Mouse (Mus musculus) heart, embryonic 12.5 days (tissue): Measurements from ENCODE around the gene Smurf2. TPM values are rescaled to one million over a fixed set of nuclear protein-coding genes. Genes with fewer than 3 reads are reported as not detected.

Source experiments
- ATAC-seq: fragments of 200-750 bp; cut with Nextera tagmentation; 2 replicates; pipeline ENCODE4 v1.8.0; 2017; ENCODE audit warnings: moderate TSS enrichment, moderate library complexity; ENCODE audit not compliant: insufficient number of reproducible peaks, low FRiP score
- H3K27ac ChIP-seq: fragments of 300-500 bp; sonication (generic); 2 replicates; pipeline ENCODE4 v1.5.1; 2016; ENCODE audit warnings: mild to moderate bottlenecking, moderate library complexity; ENCODE audit not compliant: poor library complexity, severe bottlenecking
- H3K27me3 ChIP-seq: fragments of 300-500 bp; sonication (generic); replicated peaks from 2 replicates; pipeline ENCODE4 v1.6.1; 2016; ENCODE audit warnings: mild to moderate bottlenecking, moderate library complexity
- H3K36me3 ChIP-seq: fragments of 300-500 bp; sonication (generic); 2 replicates; pipeline ENCODE4 v1.6.1; 2016; ENCODE audit warnings: mild to moderate bottlenecking, moderate library complexity
- H3K4me1 ChIP-seq: fragments of 300-500 bp; sonication (generic); replicated peaks from 2 replicates; pipeline ENCODE4 v1.6.1; 2016; ENCODE audit warnings: mild to moderate bottlenecking
- H3K4me2 ChIP-seq: fragments of 300-500 bp; sonication (generic); 2 replicates; pipeline ENCODE4 v1.6.1; 2016; ENCODE audit warnings: mild to moderate bottlenecking, moderate library complexity
- H3K4me3 ChIP-seq: fragments of 300-500 bp; sonication (generic); 2 replicates; pipeline ENCODE4 v1.5.1; 2016; ENCODE audit warnings: mild to moderate bottlenecking
- H3K9ac ChIP-seq: fragments of 300-500 bp; sonication (generic); 2 replicates; pipeline ENCODE4 v1.6.1; 2016; ENCODE audit warnings: mild to moderate bottlenecking, moderate library complexity
- H3K9me3 ChIP-seq: fragments of 300-500 bp; sonication (generic); replicated peaks from 2 replicates; pipeline ENCODE4 v1.6.1; 2016; ENCODE audit warnings: mild to moderate bottlenecking, moderate library complexity
- WGBS: fragments of 180-500 bp; shearing (Covaris S2); methylation state at CpG from one replicate; pipeline ENCODE4 v1.1.7; 2016; 5-methylcytosine and 5-hydroxymethylcytosine counted together
- microRNA-seq: library from miRNA; unstranded; fragments of <30 nt; microRNA quantifications from one replicate; pipeline ENCODE4, GENCODE M21; 2017
- polyA plus RNA-seq: library from polyadenylated mRNA; unstranded; fragments of >200 nt; fragmentation: Nextera tagmentation; extraction: Ambion mirVana; gene quantifications from 2 replicates; pipeline ENCODE4 v1.2.1, GENCODE M21; 2016

Smurf2 gene
- polyA plus RNA-seq, 1 experiment from 2014 or later, result 12.0 TPM

GRCm38 (mm10) chr11:106773061-106773460 is 147.5 kb downstream of the Smurf2 start:
- H3K9ac ChIP-seq, result no peak overlapping the region
- no peaks in the 10 kb centered on the region for H3K9me3 ChIP-seq
- peaks cover 6% of the 10 kb centered on the region; the same call in 1 of the 2 replicates for H3K4me1 ChIP-seq
- no peak overlapping the region for H3K4me2 ChIP-seq
- no peaks in the 10 kb centered on the region for H3K27me3 ChIP-seq
- no peak for ATAC-seq
- H3K4me3 ChIP-seq, result no peak overlapping the region
- 91% methylated on average over 9 of the region's 9 CpGs for WGBS
- H3K36me3 ChIP-seq, result peaks cover 81% of the 10 kb centered on the region
- H3K27ac ChIP-seq, result no peak overlapping the region

GRCm38 (mm10) chr11:106770195-106770974 is 150.1 kb downstream of the Smurf2 start:
- ATAC-seq, result no peak
- H3K4me2 ChIP-seq, result no peak overlapping the region
- no peak overlapping the region for H3K27ac ChIP-seq
- no peak overlapping the region for H3K4me3 ChIP-seq
- no peaks in the 10 kb centered on the region for H3K4me1 ChIP-seq
- WGBS, result 94% methylated on average over 9 of the region's 9 CpGs
- peaks cover 6% of the 10 kb centered on the region for H3K9me3 ChIP-seq
- no peak overlapping the region for H3K9ac ChIP-seq
- peaks cover 91% of the 10 kb centered on the region for H3K36me3 ChIP-seq
- H3K27me3 ChIP-seq, result no peaks in the 10 kb centered on the region

Small RNA genes lying within 50 kb of the gene (microRNA-seq; reads per million reads assigned to microRNA genes)
- gene Gm25994 (not detected), gene Gm27322 (0.71 reads per million), gene Mir3064 (12.3 reads per million, percentile 27 among the genes with 10 or more reads in this experiment)

Other genes starting within 250 kb of the Smurf2 start
- 67.9 and 73.1 TPM in 2 replicates for gene Pecam1, start 170.1 kb downstream of the Smurf2 start, polyA plus RNA-seq
- gene Milr1, start 169.5 kb downstream of the Smurf2 start, polyA plus RNA-seq, result 0.57 and 0.95 TPM in 2 replicates
- gene Polg2, start 141.2 kb downstream of the Smurf2 start, polyA plus RNA-seq, result 6.9 and 7.6 TPM in 2 replicates
- 243 and 248 TPM in 2 replicates for gene Ddx5, start 131.5 kb downstream of the Smurf2 start, polyA plus RNA-seq
- 14.9 and 16.2 TPM in 2 replicates for gene Cep95, start 131.5 kb downstream of the Smurf2 start, polyA plus RNA-seq
- 301 and 321 TPM in 2 replicates for gene Kpna2, start 78.8 kb upstream of the Smurf2 start, polyA plus RNA-seq
- 1.1 and 2.2 TPM in 2 replicates for gene 1810010H24Rik, start 105.0 kb upstream of the Smurf2 start, polyA plus RNA-seq
- 19.6 and 21.7 TPM in 2 replicates for gene Bptf, start 211.4 kb upstream of the Smurf2 start, polyA plus RNA-seq